Mouse (Mus musculus) lung, embryonic 15.5 days (tissue): ENCODE measurements around the gene Scgb1b17. TPM values are rescaled to one million over a fixed set of nuclear protein-coding genes. Genes with fewer than 3 reads are reported as not detected.
"Not testable (repeated sequence)": the region's sequence is repeated elsewhere in the genome, so short reads cannot be mapped to it uniquely, and the experiment has no call there.

ENCODE experiments used
- ATAC-seq: fragments of 200-750 bp; cut with Nextera tagmentation; 2 replicates; pipeline ENCODE4 v1.8.0; 2017; ENCODE audit warnings: moderate number of reproducible peaks, borderline replicate concordance; ENCODE audit not compliant: low FRiP score, low TSS enrichment; ENCODE audit errors: extremely low read depth
- H3K27ac ChIP-seq: fragments of 300-500 bp; sonication (generic); 2 replicates; pipeline ENCODE4 v1.5.1; 2015; ENCODE audit warnings: moderate library complexity, mild to moderate bottlenecking, inconsistent platforms
- H3K27me3 ChIP-seq: fragments of 300-500 bp; sonication (generic); 2 replicates; pipeline ENCODE4 v1.6.1; 2015; ENCODE audit warnings: inconsistent platforms
- H3K36me3 ChIP-seq: fragments of 300-500 bp; sonication (generic); 2 replicates; pipeline ENCODE4 v1.6.1; 2015; ENCODE audit warnings: inconsistent platforms
- H3K4me1 ChIP-seq: fragments of 300-500 bp; sonication (generic); 2 replicates; pipeline ENCODE4 v1.6.1; 2015; ENCODE audit warnings: inconsistent platforms
- H3K4me2 ChIP-seq: fragments of 300-500 bp; sonication (generic); 2 replicates; pipeline ENCODE4 v1.6.1; 2015; ENCODE audit warnings: inconsistent platforms, mild to moderate bottlenecking, moderate library complexity
- H3K4me3 ChIP-seq: fragments of 300-500 bp; sonication (generic); 2 replicates; pipeline ENCODE4 v1.5.1; 2015; ENCODE audit warnings: mild to moderate bottlenecking, inconsistent platforms
- H3K9ac ChIP-seq: fragments of 300-500 bp; sonication (generic); 2 replicates; pipeline ENCODE4 v1.6.1; 2015; ENCODE audit warnings: inconsistent platforms
- H3K9me3 ChIP-seq: fragments of 300-500 bp; sonication (generic); 2 replicates; pipeline ENCODE4 v1.6.1; 2016; ENCODE audit warnings: inconsistent platforms
- polyA plus RNA-seq: library from polyadenylated mRNA; unstranded; fragments of >200 nt; fragmentation: Nextera tagmentation; extraction: Ambion mirVana; gene quantifications from 2 replicates; pipeline ENCODE4 v1.2.1, GENCODE M21; 2015

The Scgb1b17 gene
- not detected in 2 replicates for polyA plus RNA-seq

DNA sequence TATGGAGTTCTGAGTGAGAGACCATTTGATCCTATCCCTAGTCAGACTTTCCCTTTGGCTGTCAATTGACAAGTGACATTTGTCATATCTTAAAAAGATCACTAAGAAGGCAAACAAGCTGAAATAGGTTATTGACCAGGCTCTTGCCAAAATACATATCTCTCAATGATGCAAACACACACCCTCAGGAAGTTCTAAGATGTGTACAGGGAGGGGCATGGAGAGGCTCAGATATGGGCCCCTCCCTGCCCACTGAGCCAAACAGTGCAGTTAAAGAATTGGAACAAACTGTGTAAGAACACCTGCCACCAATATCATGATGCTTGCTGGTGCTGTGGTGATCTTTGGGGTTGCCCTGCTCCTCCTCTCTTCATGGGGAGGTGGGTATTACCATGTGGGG is at the start of gene Scgb1b17:
Scgb1b17 (plus strand) TSS at position 301 of the 400 bp plus-strand sequence.
- not testable (repeated sequence) for H3K27ac ChIP-seq, H3K9me3 ChIP-seq, H3K36me3 ChIP-seq, H3K4me3 ChIP-seq, H3K4me2 ChIP-seq, H3K4me1 ChIP-seq, ATAC-seq, H3K27me3 ChIP-seq, H3K9ac ChIP-seq

- H3K27ac ChIP-seq, H3K4me2 ChIP-seq, H3K36me3 ChIP-seq, H3K27me3 ChIP-seq, H3K9me3 ChIP-seq, H3K9ac ChIP-seq, H3K4me3 ChIP-seq, ATAC-seq, H3K4me1 ChIP-seq: not testable (repeated sequence)
These were observed 6.8 kb upstream of the Scgb1b17 start, which contains the start of gene Scgb2b17 for GRCm38 (mm10) chr7:33056461-33056860. TSS of gene Scgb2b17 (minus strand) at chr7:33056561.

Other genes with a start within 250 kb of the Scgb1b17 start
- gene Scgb2b15, start 233.8 kb upstream of the Scgb1b17 start, polyA plus RNA-seq, result not detected in 2 replicates
- not detected in 2 replicates for gene Scgb1b15, start 226.9 kb upstream of the Scgb1b17 start, polyA plus RNA-seq
- not detected in 2 replicates for gene Scgb2b17, start 6.9 kb upstream of the Scgb1b17 start, polyA plus RNA-seq
- not detected in 2 replicates for gene Scgb2b18, start 110.4 kb downstream of the Scgb1b17 start, polyA plus RNA-seq
- gene Scgb1b18, start 122.1 kb downstream of the Scgb1b17 start, polyA plus RNA-seq, result not detected in 2 replicates
- not detected in 2 replicates for gene Scgb2b19, start 216.9 kb downstream of the Scgb1b17 start, polyA plus RNA-seq
- gene Scgb1b19, start 223.8 kb downstream of the Scgb1b17 start, polyA plus RNA-seq, result not detected in 2 replicates